In the genomic region with DNA sequence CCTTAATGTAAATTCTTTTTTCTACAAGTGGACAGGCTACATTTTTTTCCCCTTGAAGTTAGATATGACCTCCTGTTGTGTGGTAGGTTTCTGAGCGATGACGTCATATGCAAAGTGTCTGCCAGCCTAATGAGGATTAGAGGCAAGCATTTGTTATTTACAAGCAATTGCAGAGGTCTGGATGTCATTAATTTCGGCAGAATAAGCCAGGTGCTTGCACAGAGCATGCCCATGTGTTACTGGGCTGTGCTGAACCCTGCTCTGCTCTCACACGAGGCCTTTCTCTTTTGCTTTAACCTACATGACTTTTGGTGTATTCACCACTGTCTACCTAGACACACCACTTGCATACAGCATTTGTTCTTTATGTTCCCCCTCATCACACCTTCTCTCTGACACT, we compare ENCODE assay signal across 20 mouse cellular contexts.
DNase-seq lines count a peak whose midpoint lies in the region; ATAC-seq and TF ChIP-seq lines count a peak whose summit lies in the region.
"Had no signal": no experiment of that assay in that cellular context is flagged by ENCODE, and none has a peak within 500 bp of the region (broad histone marks: within the 10 kb centered on the region; RNA-seq: fewer than 3 reads in every experiment).

No protein-coding gene starts in this region.

- no peaks in the 10 kb centered on the region for H3K4me1 ChIP-seq in hindbrain, postnatal 0 days (ENCODE audit: insufficient read depth, low read length)
- H3K4me1 ChIP-seq in hindbrain, embryonic 11.5 days (replicated peaks; ENCODE audit: control insufficient read depth, insufficient read depth, low read length), result no peaks in the 10 kb centered on the region
- H3K4me1 ChIP-seq: embryonic facial prominence, embryonic 15.5 days; kidney, embryonic 15.5 days had no signal

- DNase-seq in hindbrain, postnatal 0 days (ENCODE audit: low spot score), result peak; percentile 9
- no peak for DNase-seq in hindbrain, embryonic 11.5 days (ENCODE audit: low spot score)
- DNase-seq in retina, postnatal 1 day, result peak; percentile 66
- DNase-seq in retina, embryonic 14.5 days (ENCODE audit: low spot score), result no peak
- peak; percentile 6 for DNase-seq in hindlimb bud, embryonic 11.5 days (ENCODE audit: extremely low spot score, low read depth, low spot score)
- DNase-seq in lung, adult 18-20 months, result no peak
- no peak for DNase-seq in heart, adult 8-10 months (ENCODE audit: low spot score)
- DNase-seq in spleen, adult 12 weeks (ENCODE audit: low spot score), result no peak
- DNase-seq: adrenal gland, postnatal 14 days; cerebellum, adult 9-11 months; gastrocnemius, postnatal 14 days; left cerebral cortex, postnatal 4 days; lung, postnatal 14 days; right cerebral cortex, postnatal 25 days had no signal

- no peak for TF ChIP-seq CTCF in hindbrain, postnatal 0 days (IDR thresholded peaks at IDR 0.05; ENCODE audit: low read depth)

- H3K9ac ChIP-seq in hindbrain, postnatal 0 days (replicated peaks; ENCODE audit: low read length), result no peak overlapping the region
- no peak overlapping the region for H3K9ac ChIP-seq in hindbrain, embryonic 11.5 days (ENCODE audit: low read depth, low read length)
- H3K9ac ChIP-seq: embryonic facial prominence, embryonic 15.5 days; kidney, embryonic 15.5 days; liver, embryonic 14.5 days had no signal

- no peak overlapping the region for H3K27ac ChIP-seq in hindbrain, postnatal 0 days
- no peak overlapping the region for H3K27ac ChIP-seq in hindbrain, embryonic 11.5 days (ENCODE audit: low read depth, low read length)
- H3K27ac ChIP-seq: embryonic facial prominence, embryonic 15.5 days; kidney, embryonic 15.5 days; liver, embryonic 14.5 days; stomach, postnatal 0 days had no signal

- H3K9me3 ChIP-seq in hindbrain, postnatal 0 days (ENCODE audit: low read length), result no peaks in the 10 kb centered on the region
- no peaks in the 10 kb centered on the region for H3K9me3 ChIP-seq in hindbrain, embryonic 11.5 days (ENCODE audit: control insufficient read depth, low read length)
- H3K9me3 ChIP-seq: embryonic facial prominence, embryonic 15.5 days; kidney, embryonic 15.5 days had no signal

- ATAC-seq in hindbrain, postnatal 0 days, result 0 out of 2 replicates have a peak, but pooled peaks have one; percentile 29
- no peak for ATAC-seq in hindbrain, embryonic 11.5 days (ENCODE audit: low FRiP score)
- ATAC-seq: hindbrain, embryonic 16.5 days had no signal

- H3K4me3 ChIP-seq in hindbrain, postnatal 0 days (ENCODE audit: low read length), result no peak overlapping the region
- H3K4me3 ChIP-seq in hindbrain, embryonic 11.5 days (ENCODE audit: low read depth, low read length), result no peak overlapping the region
- H3K4me3 ChIP-seq: embryonic facial prominence, embryonic 15.5 days; kidney, embryonic 15.5 days; myocyte had no signal

- WGBS in hindbrain, postnatal 0 days, result 39% methylated on average over 4 of the region's 4 CpGs
- 72% methylated on average over 4 of the region's 4 CpGs for WGBS in hindbrain, embryonic 11.5 days

- H3K4me2 ChIP-seq in hindbrain, postnatal 0 days (ENCODE audit: low read depth, low read length), result no peak overlapping the region
- H3K4me2 ChIP-seq in hindbrain, embryonic 11.5 days (replicated peaks; ENCODE audit: low read depth, low read length), result no peak overlapping the region
- H3K4me2 ChIP-seq: embryonic facial prominence, embryonic 15.5 days; kidney, embryonic 15.5 days had no signal

- no peaks in the 10 kb centered on the region for H3K27me3 ChIP-seq in hindbrain, postnatal 0 days (ENCODE audit: insufficient read depth, low read length)
- H3K27me3 ChIP-seq in hindbrain, embryonic 11.5 days (ENCODE audit: control insufficient read depth, insufficient read depth, low read length), result no peaks in the 10 kb centered on the region
- H3K27me3 ChIP-seq: embryonic facial prominence, embryonic 15.5 days; kidney, embryonic 15.5 days had no signal

- H3K36me3 ChIP-seq in hindbrain, postnatal 0 days (ENCODE audit: insufficient read depth, low read length), result no peaks in the 10 kb centered on the region
- H3K36me3 ChIP-seq in hindbrain, embryonic 11.5 days (ENCODE audit: control insufficient read depth, insufficient read depth, low read length), result no peaks in the 10 kb centered on the region
- H3K36me3 ChIP-seq: embryonic facial prominence, embryonic 15.5 days; kidney, embryonic 15.5 days had no signal

Comparison
In these comparisons a context has a peak if more than half of its experiments do, and no peak if none do; other contexts are left out.
1. DNase-seq: peak in hindbrain, postnatal 0 days (single experiment), retina, postnatal 1 day (single experiment) and hindlimb bud, embryonic 11.5 days (single experiment); none in hindbrain, embryonic 11.5 days (single experiment), retina, embryonic 14.5 days (single experiment), lung, adult 18-20 months (0 of 2), heart, adult 8-10 months (single experiment) and spleen, adult 12 weeks (single experiment).